Mouse (Mus musculus) testis, postnatal 10 days (tissue): Measurements from ENCODE around the gene Frmd3.
"Not testable (repeated sequence)": the region's sequence is repeated elsewhere in the genome, so short reads cannot be mapped to it uniquely, and the experiment has no call there.

Experiments used
- DNase-seq: peaks from one replicate; pipeline ENCODE4 v3.0.0; 2021; ENCODE audit warnings: low spot score

Gene Frmd3

DNA sequence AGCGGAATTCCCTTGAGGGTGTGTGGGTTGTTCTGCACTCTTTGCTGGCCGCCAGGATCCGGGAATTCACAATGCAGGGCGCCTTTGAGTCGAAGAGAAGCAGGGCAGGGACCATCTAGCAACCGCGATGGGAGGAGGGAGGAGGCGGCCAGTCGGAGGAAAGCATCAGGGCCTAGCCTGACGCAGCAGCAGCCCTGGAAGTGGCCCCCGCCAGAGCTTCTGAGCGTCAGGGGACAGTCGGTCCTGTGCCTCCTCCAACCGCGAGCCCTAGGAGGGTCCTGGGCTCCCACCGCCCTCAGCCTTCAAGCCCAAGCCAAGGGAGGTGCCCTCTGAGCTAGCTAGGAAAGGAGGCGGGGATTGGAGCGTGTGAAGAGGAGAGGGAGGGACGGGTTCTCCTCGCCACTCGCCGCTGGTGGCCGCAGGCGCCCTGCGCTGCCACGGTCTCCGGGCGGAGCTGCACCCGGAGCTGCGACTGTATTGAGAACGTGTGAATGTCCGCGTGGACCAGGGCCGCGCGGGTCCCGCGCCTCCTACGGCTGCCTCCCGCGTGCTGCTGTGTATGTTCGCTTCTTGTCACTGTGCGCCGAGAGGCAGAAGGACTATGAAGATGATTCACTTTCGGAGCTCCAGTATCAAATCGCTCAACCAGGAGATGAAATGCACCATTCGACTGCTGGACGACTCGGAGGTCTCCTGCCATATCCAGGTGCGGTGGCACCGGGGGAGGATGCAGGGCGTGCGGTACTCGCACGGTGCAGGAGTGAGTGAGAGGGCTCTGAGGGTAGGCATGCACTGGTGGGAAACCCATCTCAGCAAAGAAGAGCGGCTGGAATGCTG, at the start of gene Frmd3:
Gene Frmd3 (plus strand): TSS at position 232 of the 837 bp plus-strand sequence.
- DNase-seq = peak; percentile 50

DNA sequence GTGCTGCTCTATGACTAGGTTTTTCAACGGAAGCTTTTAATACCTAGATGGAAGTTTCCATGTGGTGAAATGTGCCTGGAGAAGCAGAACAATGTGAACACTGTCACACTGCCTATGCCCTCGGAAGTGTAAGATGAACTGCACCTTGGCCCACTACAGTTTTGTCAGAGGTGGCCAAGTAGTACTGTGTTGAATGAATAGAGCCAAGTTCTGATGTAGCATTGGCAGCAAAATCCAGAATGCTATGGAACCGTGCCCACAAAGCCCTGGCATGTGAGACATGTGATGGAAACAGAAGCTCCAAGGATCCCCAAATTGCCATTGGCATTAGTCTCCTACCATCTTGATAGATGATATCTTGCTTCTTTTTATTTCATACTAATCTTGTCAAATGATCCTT, 32.8 kb upstream of the Frmd3 start:
- DNase-seq = no peak

DNA sequence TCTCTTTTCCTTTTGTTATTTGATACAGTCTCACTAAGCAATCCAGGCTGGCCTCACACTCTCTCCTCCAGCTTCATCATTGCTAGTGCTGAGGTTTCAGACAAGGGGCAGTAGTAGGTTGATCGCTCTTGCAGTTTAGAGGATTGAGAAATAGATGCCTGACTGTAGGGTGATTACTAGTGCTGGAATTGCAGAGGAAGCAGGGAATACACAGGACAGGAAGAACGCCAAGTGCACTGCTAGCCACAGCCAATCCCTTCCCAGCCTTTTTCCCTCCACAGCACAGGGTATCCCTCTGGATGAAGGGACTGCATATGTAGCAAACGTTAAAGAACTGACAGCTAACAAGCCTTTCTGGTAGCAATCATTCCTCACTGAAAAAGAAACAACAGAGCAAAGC, 965 bp upstream of the Frmd3 start:
- DNase-seq = no peak

- no peak for DNase-seq
Observed at GRCm38 (mm10) chr4:74012700-74013099, 542 bp upstream of the Frmd3 start.

GRCm38 (mm10) chr4:74014048-74014500, 832 bp downstream of the Frmd3 start:
- DNase-seq = no peak

GRCm38 (mm10) chr4:74020084-74020483, 6.8 kb downstream of the Frmd3 start:
- no peak for DNase-seq

DNA sequence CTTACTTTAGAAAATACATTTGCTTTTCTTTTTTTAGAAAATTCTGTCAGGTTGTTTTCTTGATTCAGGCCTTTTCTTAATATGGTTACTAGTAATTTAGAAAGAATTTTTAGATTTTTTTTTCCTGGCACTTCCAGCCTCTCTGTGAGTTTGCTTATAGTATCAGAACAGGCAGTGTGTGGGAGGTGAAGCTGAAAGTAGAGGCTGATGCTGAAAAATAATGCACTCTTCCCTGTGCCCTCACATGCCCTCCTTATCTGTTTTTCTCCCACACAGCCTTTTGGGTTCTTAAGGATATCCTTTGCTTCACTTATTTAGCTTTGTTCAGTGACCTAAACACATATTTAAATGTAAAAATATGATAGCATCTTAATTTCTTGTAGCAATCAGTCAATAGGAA, 30.0 kb downstream of the Frmd3 start:
- DNase-seq = no peak

- no peak for DNase-seq
Observed at GRCm38 (mm10) chr4:74051692-74052091, 38.5 kb downstream of the Frmd3 start.

DNA sequence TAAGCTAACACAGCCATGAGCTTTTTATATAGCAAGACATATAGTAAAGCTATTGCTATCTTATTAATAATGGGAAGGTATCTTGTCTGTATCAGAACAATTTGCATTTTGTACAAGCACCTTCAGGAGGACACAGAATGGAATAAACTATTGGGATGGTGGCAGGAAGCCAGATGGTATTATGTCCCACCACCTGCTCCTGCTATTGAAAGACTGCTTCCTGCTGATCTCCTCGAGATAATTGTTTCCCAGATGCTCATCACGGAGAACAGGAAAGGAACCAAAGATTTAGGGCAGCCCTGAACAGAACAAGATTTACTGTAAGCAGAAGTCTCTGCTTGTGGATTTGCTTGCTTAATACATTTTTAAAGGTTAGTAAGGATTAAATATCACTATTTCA, 63.5 kb downstream of the Frmd3 start:
- DNase-seq = no peak

DNA sequence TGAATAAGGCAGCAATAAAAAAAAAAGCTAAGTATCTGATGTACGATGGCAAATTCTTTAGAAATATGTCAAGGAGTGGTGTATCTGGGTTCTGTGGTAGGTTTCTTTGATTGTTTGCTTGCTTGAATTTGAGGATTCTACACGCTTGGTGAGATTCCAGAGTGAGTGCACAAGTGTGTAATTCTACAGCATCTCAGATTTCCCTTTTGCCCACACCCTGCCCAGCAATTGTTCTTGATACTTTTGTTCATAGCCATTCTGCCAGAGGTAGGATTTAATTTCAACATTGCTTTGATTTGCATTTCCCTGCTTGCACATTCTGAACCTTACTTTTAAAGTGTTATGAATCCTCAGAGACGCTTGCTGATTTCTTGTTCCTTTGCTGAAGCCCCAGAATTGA, 97.6 kb downstream of the Frmd3 start:
- DNase-seq = no peak

GRCm38 (mm10) chr4:74191528-74191927, 178.3 kb downstream of the Frmd3 start:
- no peak for DNase-seq

GRCm38 (mm10) chr4:74201281-74201811, 188.1 kb downstream of the Frmd3 start:
- DNase-seq = no peak

- not testable (repeated sequence) for DNase-seq
Observed at GRCm38 (mm10) chr4:74221780-74222179, 208.5 kb downstream of the Frmd3 start.

- no peak for DNase-seq
Observed at GRCm38 (mm10) chr4:74222360-74222759, 209.1 kb downstream of the Frmd3 start.

DNA sequence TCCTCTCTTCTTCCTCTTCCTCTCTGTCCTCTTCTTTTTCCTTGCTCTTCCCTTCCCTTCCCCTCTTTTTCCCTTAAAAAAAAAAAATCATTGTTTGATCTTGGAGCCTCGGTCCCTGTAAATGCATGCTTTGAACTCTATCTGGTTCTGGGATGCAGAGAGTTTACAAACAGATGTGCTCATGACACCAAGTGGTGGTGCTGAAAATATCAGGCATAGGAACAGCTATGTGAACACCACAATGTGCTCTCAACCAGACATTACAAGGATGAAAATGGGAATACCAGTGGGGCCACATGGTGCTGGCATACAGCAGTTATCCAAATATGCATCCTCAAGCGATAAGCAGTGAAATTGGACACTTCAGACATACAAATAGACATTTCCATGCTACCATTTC, 211.0 kb downstream of the Frmd3 start:
- no peak for DNase-seq

DNA sequence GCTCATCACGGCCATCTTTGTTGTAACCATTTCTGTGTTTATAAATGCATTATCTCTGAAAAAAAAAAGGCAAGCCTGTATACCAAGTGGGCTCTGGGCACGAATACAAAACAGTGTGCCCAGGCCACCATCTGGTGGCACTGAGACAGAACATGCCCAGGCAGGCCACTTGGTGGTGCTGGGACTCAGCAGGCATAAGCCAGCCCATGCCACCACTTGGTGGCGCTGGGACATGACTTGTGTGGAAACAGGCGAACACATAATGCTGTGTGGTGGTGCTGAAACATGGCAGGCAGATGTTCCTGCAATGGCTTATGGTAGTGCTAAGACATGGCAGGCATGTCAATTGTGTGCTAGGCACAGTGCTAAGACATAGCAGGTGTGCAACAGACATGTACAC, 217.8 kb downstream of the Frmd3 start:
- DNase-seq = peak; percentile 45

- peak; percentile 63 for DNase-seq
Observed at GRCm38 (mm10) chr4:74231405-74231804, 218.2 kb downstream of the Frmd3 start.

DNA sequence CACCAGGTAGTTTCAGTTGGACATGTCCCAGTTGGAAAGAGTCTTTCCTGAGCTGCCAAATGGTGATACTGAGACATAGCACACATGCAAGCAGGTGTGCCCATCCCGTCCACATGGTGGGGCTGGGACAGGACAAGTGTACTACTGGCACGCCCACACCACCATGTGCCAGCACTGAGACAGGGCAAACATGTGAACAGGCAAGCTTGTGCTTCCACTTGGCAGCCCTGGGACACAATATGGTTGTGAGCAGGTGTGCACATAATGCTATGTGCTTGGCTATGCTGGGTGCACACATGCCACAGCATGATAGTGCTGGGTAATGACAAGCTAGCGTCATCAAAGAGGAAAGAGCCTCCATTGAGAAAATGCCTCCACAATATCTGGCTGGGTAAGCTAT, 220.3 kb downstream of the Frmd3 start:
- DNase-seq = no peak

GRCm38 (mm10) chr4:74242176-74242575, 228.9 kb downstream of the Frmd3 start, which contains the start of gene Kdm4c:
TSS of gene Kdm4c (plus strand) at chr4:74242497.
- no peak for DNase-seq
